Mouse (Mus musculus): ENCODE measurements around the gene Metap1d.

GRCm38 (mm10) chr2:71491295-71491694, 38.2 kb downstream of the Metap1d start:
- no peak for TF ChIP-seq GATA1 (IDR thresholded peaks at IDR 0.05; ENCODE audit: borderline replicate concordance, low read length)
- no peak for TF ChIP-seq FLI1 (IDR thresholded peaks at IDR 0.05; ENCODE audit: low read length)
